Mouse (Mus musculus): ENCODE measurements around the gene Faf1.

DNA sequence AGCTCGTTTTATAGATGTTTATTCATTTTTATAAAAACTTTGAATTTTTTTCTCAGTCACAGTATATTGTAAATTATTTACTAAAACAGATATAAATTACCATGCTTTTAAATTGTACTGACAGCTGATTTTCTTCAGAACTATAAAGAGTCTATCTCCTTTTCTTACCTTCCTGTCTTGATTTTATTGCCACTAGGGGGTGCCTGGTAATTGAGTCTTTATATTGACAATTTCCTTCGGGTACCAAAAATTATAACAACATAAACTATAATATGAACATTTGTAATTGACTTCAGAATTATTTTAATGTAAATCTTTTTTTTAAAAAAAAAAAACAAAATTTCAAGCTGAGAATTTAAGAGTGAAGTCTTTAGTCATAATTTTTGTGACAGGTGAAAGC is 67.6 kb downstream of the Faf1 start:
- TF ChIP-seq CTCF (IDR thresholded peaks at IDR 0.05; ENCODE audit: low read depth) (peak; percentile 63), EP300 (optimal IDR thresholded peaks at IDR 0.05) (no peak)
